Mouse (Mus musculus) Muller cell, postnatal 12 days (primary cell): ENCODE measurements around the gene Gm11939.
A peak's percentile ranks its signal among the peaks of the same experiment; 100 is the strongest.
"Not testable (repeated sequence)": the region's sequence is repeated elsewhere in the genome, so short reads cannot be mapped to it uniquely, and the experiment has no call there.

Experiments
- DNase-seq: peaks from one replicate; pipeline ENCODE4 v3.0.0-alpha.2; 2015; ENCODE audit errors: inconsistent ontology term

Gm11939 gene

GRCm38 (mm10) chr11:99559366-99559765 is at the start of gene Gm11939:
Gene Gm11939, minus strand, starts transcription at chr11:99559466.
- DNase-seq: no peak

GRCm38 (mm10) chr11:99603208-99603607 is 43.9 kb upstream of the Gm11939 start, which contains the start of gene Gm11938:
Gene Gm11938, minus strand, starts transcription at chr11:99603308.
- DNase-seq: not testable (repeated sequence)

GRCm38 (mm10) chr11:99597742-99598141 is 38.5 kb upstream of the Gm11939 start, which contains the start of gene Krtap9-3:
Gene Krtap9-3, minus strand, starts transcription at chr11:99598105.
- not testable (repeated sequence) for DNase-seq

- no peak for DNase-seq
Observed at GRCm38 (mm10) chr11:99590981-99591380, 31.7 kb upstream of the Gm11939 start, which contains the start of gene Krtap1-3. Gene Krtap1-3, minus strand, starts transcription at chr11:99591339.

- no peak for DNase-seq
Observed at GRCm38 (mm10) chr11:99585096-99585495, 25.8 kb upstream of the Gm11939 start.

GRCm38 (mm10) chr11:99583245-99583704 is 24.0 kb upstream of the Gm11939 start, which contains the start of gene Krtap1-4:
Gene Krtap1-4, minus strand, starts transcription at chr11:99583654.
- no peak for DNase-seq

- peak; percentile 76 for DNase-seq
Observed at GRCm38 (mm10) chr11:99581564-99581963, 22.3 kb upstream of the Gm11939 start.

- DNase-seq: peak; percentile 46
Observed at GRCm38 (mm10) chr11:99581051-99581450, 21.8 kb upstream of the Gm11939 start.

- no peak for DNase-seq
Observed at GRCm38 (mm10) chr11:99580636-99581035, 21.4 kb upstream of the Gm11939 start, which contains the start of gene Krtap1-5. Gene Krtap1-5, minus strand, starts transcription at chr11:99581016.

- DNase-seq: peak; percentile 61
Observed at GRCm38 (mm10) chr11:99574106-99574505, 14.8 kb upstream of the Gm11939 start.

GRCm38 (mm10) chr11:99573164-99573563 is 13.9 kb upstream of the Gm11939 start:
- DNase-seq: no peak

GRCm38 (mm10) chr11:99566530-99566929 is 7.3 kb upstream of the Gm11939 start, which contains the start of gene Krtap3-1:
Gene Krtap3-1, minus strand, starts transcription at chr11:99566630.
- DNase-seq: no peak

- no peak for DNase-seq
Observed at GRCm38 (mm10) chr11:99562580-99562979, 3.3 kb upstream of the Gm11939 start.

- peak; percentile 39 for DNase-seq
Observed at GRCm38 (mm10) chr11:99557976-99558745, 1.1 kb downstream of the Gm11939 start.

GRCm38 (mm10) chr11:99556753-99557152 is 2.5 kb downstream of the Gm11939 start, which contains the start of gene Krtap3-2:
Gene Krtap3-2, minus strand, starts transcription at chr11:99556853.
- no peak for DNase-seq

- DNase-seq: no peak
Observed at GRCm38 (mm10) chr11:99556195-99556594, 3.1 kb downstream of the Gm11939 start.

GRCm38 (mm10) chr11:99550765-99551164 is 8.5 kb downstream of the Gm11939 start, which contains the start of gene Krtap3-3:
Gene Krtap3-3, minus strand, starts transcription at chr11:99550865.
- DNase-seq: no peak

- no peak for DNase-seq
Observed at GRCm38 (mm10) chr11:99547892-99548291, 11.4 kb downstream of the Gm11939 start.

- DNase-seq: peak; percentile 96
Observed at GRCm38 (mm10) chr11:99539721-99540120, 19.5 kb downstream of the Gm11939 start.

- no peak for DNase-seq
Observed at GRCm38 (mm10) chr11:99521288-99521860, 37.9 kb downstream of the Gm11939 start, which contains the start of gene Krt39. Gene Krt39, minus strand, starts transcription at chr11:99521338.

- no peak for DNase-seq
Observed at GRCm38 (mm10) chr11:99514098-99514497, 45.2 kb downstream of the Gm11939 start.
